Mouse (Mus musculus): ENCODE measurements around the gene Gm10722.
"Not testable (repeated sequence)": the region's sequence is repeated elsewhere in the genome, so short reads cannot be mapped to it uniquely, and the experiment has no call there.

Gene Gm10722

GRCm38 (mm10) chr9:3000445-3000972 lies at the start of gene Gm10722:
TSS of gene Gm10722 (plus strand) at chr9:3000922.
- DNase-seq (ENCODE audit: low spot score in 2 of 2): peak in 1 of 2 experiments; percentile 58

- peak in 1 of 2 experiments; percentile 73 for DNase-seq (ENCODE audit: low spot score in 2 of 2)
These were observed 284 bp downstream of the Gm10722 start for GRCm38 (mm10) chr9:3001006-3001405.

GRCm38 (mm10) chr9:3001948-3002659 lies 1.4 kb downstream of the Gm10722 start:
- DNase-seq (ENCODE audit: low spot score in 2 of 2): peak; percentile 99 to 100

GRCm38 (mm10) chr9:3002794-3003396 lies 2.2 kb downstream of the Gm10722 start, which contains the start of gene Gm11168:
TSS of gene Gm11168 (plus strand) at chr9:3003346.
- DNase-seq (ENCODE audit: low spot score in 2 of 2): not testable (repeated sequence)

- not testable (repeated sequence) for DNase-seq (ENCODE audit: low spot score in 2 of 2)
These were observed 5.5 kb downstream of the Gm10722 start for GRCm38 (mm10) chr9:3006179-3006578.

GRCm38 (mm10) chr9:3006636-3007035 lies 5.9 kb downstream of the Gm10722 start:
- peak; percentile 100 for DNase-seq (ENCODE audit: low spot score in 2 of 2)

GRCm38 (mm10) chr9:3007272-3007671 lies 6.5 kb downstream of the Gm10722 start:
- not testable (repeated sequence) for DNase-seq (ENCODE audit: low spot score in 2 of 2)

- not testable (repeated sequence) for DNase-seq (ENCODE audit: low spot score in 2 of 2)
These were observed 8.6 kb downstream of the Gm10722 start for GRCm38 (mm10) chr9:3009331-3009730.

- DNase-seq (ENCODE audit: low spot score in 2 of 2): not testable (repeated sequence)
These were observed 11.4 kb downstream of the Gm10722 start for GRCm38 (mm10) chr9:3012054-3012621.

- not testable (repeated sequence) for DNase-seq (ENCODE audit: low spot score in 2 of 2)
These were observed 12.1 kb downstream of the Gm10722 start, which contains the start of gene Gm10721 for GRCm38 (mm10) chr9:3012733-3013279. TSS of gene Gm10721 (plus strand) at chr9:3013140.

GRCm38 (mm10) chr9:3015354-3015753 lies 14.6 kb downstream of the Gm10722 start, which contains the start of gene Gm10720:
TSS of gene Gm10720 (plus strand) at chr9:3015654.
- DNase-seq (ENCODE audit: low spot score in 2 of 2): not testable (repeated sequence)

- peak in 1 of 2 experiments; percentile 20 for DNase-seq (ENCODE audit: low spot score in 2 of 2)
These were observed 15.2 kb downstream of the Gm10722 start for GRCm38 (mm10) chr9:3015896-3016295.

GRCm38 (mm10) chr9:3017108-3017507 lies 16.4 kb downstream of the Gm10722 start, which contains the start of gene Gm10719:
TSS of gene Gm10719 (plus strand) at chr9:3017408.
- DNase-seq (ENCODE audit: low spot score in 2 of 2): not testable (repeated sequence)

GRCm38 (mm10) chr9:3018944-3019343 lies 18.2 kb downstream of the Gm10722 start:
- peak; percentile 84 to 93 for DNase-seq (ENCODE audit: low spot score in 2 of 2)

GRCm38 (mm10) chr9:3019835-3020727 lies 19.4 kb downstream of the Gm10722 start:
- peak; percentile 41 to 96 for DNase-seq (ENCODE audit: low spot score in 2 of 2)

- peak; percentile 34 to 99 for DNase-seq (ENCODE audit: low spot score in 2 of 2)
These were observed 21.7 kb downstream of the Gm10722 start for GRCm38 (mm10) chr9:3022316-3023008.

- peak; percentile 42 to 85 for DNase-seq (ENCODE audit: low spot score in 2 of 2)
These were observed 22.7 kb downstream of the Gm10722 start, which contains the start of gene Gm10718 for GRCm38 (mm10) chr9:3023312-3023984. TSS of gene Gm10718 (plus strand) at chr9:3023547.

GRCm38 (mm10) chr9:3023985-3024648 lies 23.4 kb downstream of the Gm10722 start:
- DNase-seq (ENCODE audit: low spot score in 2 of 2): peak; percentile 100

GRCm38 (mm10) chr9:3024912-3025467 lies 24.3 kb downstream of the Gm10722 start, which contains the start of gene Gm10717:
TSS of gene Gm10717 (plus strand) at chr9:3025417.
- DNase-seq (ENCODE audit: low spot score in 2 of 2): peak; percentile 7 to 74
